Mouse (Mus musculus) bone marrow, adult 2 months (tissue): ENCODE measurements at regions not wholly inside any gene's neighbourhood (a gene's known extent, or its start where the extent isn't known, plus 50 kb on each side); places are given as distances from the start of the nearest gene placed in this dataset.

Experiments used
- CTCF ChIP-seq: fragments of 200-500 bp; IDR thresholded peaks from 2 replicates; pipeline ENCODE4 v1.5.1; 2011; ENCODE audit warnings: low read length, control low read depth; ENCODE audit not compliant: control insufficient read depth, insufficient read depth
- POLR2A ChIP-seq: fragments of 200-500 bp; IDR thresholded peaks from 2 replicates; pipeline ENCODE4 v1.6.1; 2011; ENCODE audit warnings: low read depth, mild to moderate bottlenecking, control low read depth, low read length, borderline replicate concordance; ENCODE audit not compliant: control insufficient read depth

- no peak for TF ChIP-seq CTCF
- no peak for TF ChIP-seq POLR2A
Observed at GRCm38 (mm10) chr2:78023416-78023815, 77.2 kb upstream of the Cwc22 start.
